Mouse (Mus musculus) gastrocnemius, postnatal 25 days (tissue): ENCODE measurements at regions not wholly inside any gene's neighbourhood (a gene's known extent, or its start where the extent isn't known, plus 50 kb on each side); places are given as distances from the start of the nearest gene placed in this dataset.
A peak's percentile ranks its signal among the peaks of the same experiment; 100 is the strongest.
"Not testable (repeated sequence)": the region's sequence is repeated elsewhere in the genome, so short reads cannot be mapped to it uniquely, and the experiment has no call there.

Source experiments
- DNase-seq: peaks from one replicate; pipeline ENCODE4 v3.0.0; 2022

- no peak for DNase-seq
These were observed 1043.3 kb upstream of the Cntnap5a start for GRCm38 (mm10) chr1:114641215-114641614.

- DNase-seq = not testable (repeated sequence)
These were observed 1042.7 kb upstream of the Cntnap5a start for GRCm38 (mm10) chr1:114641854-114642253.

- peak; percentile 5 for DNase-seq
These were observed 1010.6 kb upstream of the Cntnap5a start for GRCm38 (mm10) chr1:114673954-114674353.

- DNase-seq = no peak
These were observed 1003.3 kb upstream of the Cntnap5a start for GRCm38 (mm10) chr1:114681258-114681657.

GRCm38 (mm10) chr1:114721142-114721541, 963.4 kb upstream of the Cntnap5a start:
- no peak for DNase-seq

- DNase-seq = no peak
These were observed 955.4 kb upstream of the Cntnap5a start for GRCm38 (mm10) chr1:114729167-114729566.
